Mouse (Mus musculus): ENCODE measurements around the gene Shank1. TPM values are rescaled to one million over a fixed set of nuclear protein-coding genes. Genes with fewer than 3 reads are reported as not detected.

Gene Shank1
- polyA plus RNA-seq, 1 experiment from 2014 or later, result 3.4 TPM

Other genes starting within 250 kb of the Shank1 start
- gene Klk1b21, start 207.9 kb upstream of the Shank1 start, polyA plus RNA-seq (2014; fragmentation: Nextera tagmentation; extraction: Ambion mirVana), result not detected in 2 replicates
- gene Klk1b22, start 197.6 kb upstream of the Shank1 start, polyA plus RNA-seq (2014; fragmentation: Nextera tagmentation; extraction: Ambion mirVana), result not detected in 2 replicates
- gene Klk1b16, start 173.5 kb upstream of the Shank1 start, polyA plus RNA-seq (2014; fragmentation: Nextera tagmentation; extraction: Ambion mirVana), result not detected in 2 replicates
- not detected in 2 replicates for gene Klk1b24, start 122.0 kb upstream of the Shank1 start, polyA plus RNA-seq (2014; fragmentation: Nextera tagmentation; extraction: Ambion mirVana)
- not detected in 2 replicates for gene Klk1b3, start 112.1 kb upstream of the Shank1 start, polyA plus RNA-seq (2014; fragmentation: Nextera tagmentation; extraction: Ambion mirVana)
- not detected in 2 replicates for gene Klk1b4, start 102.8 kb upstream of the Shank1 start, polyA plus RNA-seq (2014; fragmentation: Nextera tagmentation; extraction: Ambion mirVana)
- not detected in 2 replicates for gene Klk1b5, start 94.3 kb upstream of the Shank1 start, polyA plus RNA-seq (2014; fragmentation: Nextera tagmentation; extraction: Ambion mirVana)
- gene Klk1, start 84.9 kb upstream of the Shank1 start, polyA plus RNA-seq (2014; fragmentation: Nextera tagmentation; extraction: Ambion mirVana), result not detected in 2 replicates
- not detected in 2 replicates for gene Gm36864, start 74.1 kb upstream of the Shank1 start, polyA plus RNA-seq (2014; fragmentation: Nextera tagmentation; extraction: Ambion mirVana)
- gene 1700028J19Rik, start 63.6 kb upstream of the Shank1 start, polyA plus RNA-seq (2014; fragmentation: Nextera tagmentation; extraction: Ambion mirVana), result 1.1 and 1.4 TPM in 2 replicates
- gene 2410002F23Rik, start 63.5 kb upstream of the Shank1 start, polyA plus RNA-seq (2014; fragmentation: Nextera tagmentation; extraction: Ambion mirVana), result 104 and 117 TPM in 2 replicates
- gene Acp4, start 52.9 kb upstream of the Shank1 start, polyA plus RNA-seq (2014; fragmentation: Nextera tagmentation; extraction: Ambion mirVana), result not detected in 2 replicates
- not detected in 2 replicates for gene Gm15517, start 48.8 kb upstream of the Shank1 start, polyA plus RNA-seq (2014; fragmentation: Nextera tagmentation; extraction: Ambion mirVana)
- gene Clec11a, start 3.4 kb upstream of the Shank1 start, polyA plus RNA-seq (2014; fragmentation: Nextera tagmentation; extraction: Ambion mirVana), result 2.2 and 3.4 TPM in 2 replicates
- 1.5 and 2.1 TPM in 2 replicates for gene Syt3, start 73.8 kb downstream of the Shank1 start, polyA plus RNA-seq (2014; fragmentation: Nextera tagmentation; extraction: Ambion mirVana)
- 0.31 and 1.1 TPM in 2 replicates for gene 1700008O03Rik, start 75.6 kb downstream of the Shank1 start, polyA plus RNA-seq (2014; fragmentation: Nextera tagmentation; extraction: Ambion mirVana)
- gene Lrrc4b, start 118.8 kb downstream of the Shank1 start, polyA plus RNA-seq (2014; fragmentation: Nextera tagmentation; extraction: Ambion mirVana), result 9.2 and 10.3 TPM in 2 replicates
- 1.8 and 2.9 TPM in 2 replicates for gene Aspdh, start 155.1 kb downstream of the Shank1 start, polyA plus RNA-seq (2014; fragmentation: Nextera tagmentation; extraction: Ambion mirVana)
- 49.4 and 55.8 TPM in 2 replicates for gene Josd2, start 157.7 kb downstream of the Shank1 start, polyA plus RNA-seq (2014; fragmentation: Nextera tagmentation; extraction: Ambion mirVana)
- gene Emc10, start 186.3 kb downstream of the Shank1 start, polyA plus RNA-seq (2014; fragmentation: Nextera tagmentation; extraction: Ambion mirVana), result 91.8 and 99.3 TPM in 2 replicates
- 14.7 and 17.1 TPM in 2 replicates for gene Fam71e1, start 186.3 kb downstream of the Shank1 start, polyA plus RNA-seq (2014; fragmentation: Nextera tagmentation; extraction: Ambion mirVana)
- gene Mybpc2, start 214.4 kb downstream of the Shank1 start, polyA plus RNA-seq (2014; fragmentation: Nextera tagmentation; extraction: Ambion mirVana), result 0.07 TPM in 1 of 2 replicates, not detected in the other
- 0.07 TPM in 1 of 2 replicates, not detected in the other for gene Spib, start 221.8 kb downstream of the Shank1 start, polyA plus RNA-seq (2014; fragmentation: Nextera tagmentation; extraction: Ambion mirVana)
- gene Pold1, start 238.6 kb downstream of the Shank1 start, polyA plus RNA-seq (2014; fragmentation: Nextera tagmentation; extraction: Ambion mirVana), result 51.8 and 58.5 TPM in 2 replicates
- 63.8 and 69.6 TPM in 2 replicates for gene Nr1h2, start 243.7 kb downstream of the Shank1 start, polyA plus RNA-seq (2014; fragmentation: Nextera tagmentation; extraction: Ambion mirVana)

All from midbrain, embryonic 11.5 days (tissue).